Mouse (Mus musculus): ENCODE results near the gene Ep400.
A peak's percentile ranks its signal among the peaks of the same experiment; 100 is the strongest.
"Not testable (repeated sequence)": the region's sequence is repeated elsewhere in the genome, so short reads cannot be mapped to it uniquely, and the experiment has no call there.

Gene Ep400

GRCm38 (mm10) chr5:110779998-110780760 lies 9.7 kb upstream of the Ep400 start, which contains the start of gene Pus1:
Gene Pus1, minus strand, starts transcription at chr5:110780659.
- peak; percentile 71 for DNase-seq (ENCODE audit: extremely low read depth, low read depth)

- DNase-seq (ENCODE audit: extremely low read depth, low read depth) = no peak
Measured at GRCm38 (mm10) chr5:110779276-110779997, 8.9 kb upstream of the Ep400 start.

- no peak for DNase-seq (ENCODE audit: extremely low read depth, low read depth)
Measured at GRCm38 (mm10) chr5:110778263-110778662, 7.7 kb upstream of the Ep400 start.

GRCm38 (mm10) chr5:110776141-110776540 lies 5.6 kb upstream of the Ep400 start:
- DNase-seq (ENCODE audit: extremely low read depth, low read depth) = no peak

- DNase-seq (ENCODE audit: extremely low read depth, low read depth) = no peak
Measured at GRCm38 (mm10) chr5:110774511-110774910, 4.0 kb upstream of the Ep400 start.

GRCm38 (mm10) chr5:110772945-110773344 lies 2.4 kb upstream of the Ep400 start:
- not testable (repeated sequence) for DNase-seq (ENCODE audit: extremely low read depth, low read depth)

- DNase-seq (ENCODE audit: extremely low read depth, low read depth) = no peak
Measured at GRCm38 (mm10) chr5:110770031-110770445, 479 bp downstream of the Ep400 start.

- peak; percentile 19 for DNase-seq (ENCODE audit: extremely low read depth, low read depth)
Measured at GRCm38 (mm10) chr5:110769272-110769671, 1.2 kb downstream of the Ep400 start.

- DNase-seq (ENCODE audit: extremely low read depth, low read depth) = no peak
Measured at GRCm38 (mm10) chr5:110763890-110764289, 6.6 kb downstream of the Ep400 start.

- no peak for DNase-seq (ENCODE audit: extremely low read depth, low read depth)
Measured at GRCm38 (mm10) chr5:110745021-110745420, 25.5 kb downstream of the Ep400 start.

GRCm38 (mm10) chr5:110739496-110740275 lies 30.8 kb downstream of the Ep400 start:
- DNase-seq (ENCODE audit: extremely low read depth, low read depth) = no peak

- no peak for DNase-seq (ENCODE audit: extremely low read depth, low read depth)
Measured at GRCm38 (mm10) chr5:110735606-110736005, 34.9 kb downstream of the Ep400 start.

GRCm38 (mm10) chr5:110733231-110733823 lies 37.2 kb downstream of the Ep400 start:
- DNase-seq (ENCODE audit: extremely low read depth, low read depth) = no peak

GRCm38 (mm10) chr5:110731227-110731626 lies 39.3 kb downstream of the Ep400 start:
- DNase-seq (ENCODE audit: extremely low read depth, low read depth) = no peak

GRCm38 (mm10) chr5:110727850-110728249 lies 42.7 kb downstream of the Ep400 start:
- no peak for DNase-seq (ENCODE audit: extremely low read depth, low read depth)

GRCm38 (mm10) chr5:110723543-110723942 lies 47.0 kb downstream of the Ep400 start:
- DNase-seq (ENCODE audit: extremely low read depth, low read depth) = no peak

GRCm38 (mm10) chr5:110721463-110721862 lies 49.1 kb downstream of the Ep400 start:
- peak; percentile 14 for DNase-seq (ENCODE audit: extremely low read depth, low read depth)

- no peak for DNase-seq (ENCODE audit: extremely low read depth, low read depth)
Measured at GRCm38 (mm10) chr5:110711455-110711854, 59.1 kb downstream of the Ep400 start.

GRCm38 (mm10) chr5:110709256-110709655 lies 61.3 kb downstream of the Ep400 start:
- no peak for DNase-seq (ENCODE audit: extremely low read depth, low read depth)

GRCm38 (mm10) chr5:110704004-110704403 lies 66.5 kb downstream of the Ep400 start:
- no peak for DNase-seq (ENCODE audit: extremely low read depth, low read depth)

- DNase-seq (ENCODE audit: extremely low read depth, low read depth) = no peak
Measured at GRCm38 (mm10) chr5:110698617-110699016, 71.9 kb downstream of the Ep400 start.
